Mouse (Mus musculus) limb, embryonic 13.5 days (tissue): ENCODE results near the gene Sh2d3c. TPM values are rescaled to one million over a fixed set of nuclear protein-coding genes. Genes with fewer than 3 reads are reported as not detected.

Experiments
- ATAC-seq: fragments of 200-750 bp; cut with Nextera tagmentation; 2 replicates; pipeline ENCODE4 v1.8.0; 2017; ENCODE audit warnings: low read depth, moderate number of reproducible peaks, moderate TSS enrichment; ENCODE audit not compliant: low FRiP score
- H3K27ac ChIP-seq: fragments of 300-500 bp; sonication (generic); 2 replicates; pipeline ENCODE4 v1.5.1; 2015; ENCODE audit warnings: inconsistent platforms, mild to moderate bottlenecking, moderate library complexity
- H3K27me3 ChIP-seq: fragments of 300-500 bp; sonication (generic); 2 replicates; pipeline ENCODE4 v1.6.1; 2015; ENCODE audit warnings: mild to moderate bottlenecking, inconsistent platforms
- H3K36me3 ChIP-seq: fragments of 300-500 bp; sonication (generic); 2 replicates; pipeline ENCODE4 v1.6.1; 2015; ENCODE audit warnings: inconsistent platforms, mild to moderate bottlenecking, moderate library complexity
- H3K4me1 ChIP-seq: fragments of 300-500 bp; sonication (generic); 2 replicates; pipeline ENCODE4 v1.6.1; 2015; ENCODE audit warnings: inconsistent platforms
- H3K4me2 ChIP-seq: fragments of 300-500 bp; sonication (generic); replicated peaks from 2 replicates; pipeline ENCODE4 v1.6.1; 2015; ENCODE audit warnings: inconsistent platforms, mild to moderate bottlenecking, moderate library complexity
- H3K4me3 ChIP-seq: fragments of 300-500 bp; sonication (generic); 2 replicates; pipeline ENCODE4 v1.5.1; 2015; ENCODE audit warnings: moderate library complexity, mild to moderate bottlenecking, inconsistent platforms
- H3K9ac ChIP-seq: fragments of 300-500 bp; sonication (generic); 2 replicates; pipeline ENCODE4 v1.6.1; 2015; ENCODE audit warnings: mild to moderate bottlenecking, inconsistent platforms
- H3K9me3 ChIP-seq: fragments of 300-500 bp; sonication (generic); 2 replicates; pipeline ENCODE4 v1.6.1; 2016; ENCODE audit warnings: inconsistent platforms
- WGBS: fragments of 180-500 bp; shearing (Covaris S2); methylation state at CpG from one replicate; pipeline ENCODE4 v1.1.7; 2015; 5-methylcytosine and 5-hydroxymethylcytosine counted together
- polyA plus RNA-seq: library from polyadenylated mRNA; unstranded; fragments of >200 nt; fragmentation: Nextera tagmentation; extraction: Ambion mirVana; gene quantifications from 2 replicates; pipeline ENCODE4 v1.2.1, GENCODE M21; 2015

Sh2d3c gene
- polyA plus RNA-seq, 1 experiment from 2014 or later: 22.9 TPM

DNA sequence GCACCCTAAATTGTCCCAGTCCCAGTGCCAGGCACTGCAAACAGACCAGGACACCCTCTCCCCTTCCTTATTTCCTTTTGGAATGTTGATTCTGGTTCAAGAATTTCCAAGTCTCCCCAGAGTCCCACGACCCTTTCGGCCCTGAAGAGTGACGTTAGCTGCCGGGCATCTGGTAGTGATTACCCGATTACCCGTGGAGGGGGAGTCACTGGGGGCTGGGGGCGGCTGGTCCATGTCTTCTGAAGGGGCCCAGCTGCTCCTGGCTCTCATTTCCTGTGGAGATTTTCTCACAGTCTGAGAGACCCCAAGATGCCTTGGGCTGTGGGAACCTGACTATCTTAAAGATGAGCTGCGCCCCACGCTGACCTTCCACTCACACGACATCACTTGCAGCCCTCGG is 10.0 kb downstream of the Sh2d3c start:
- Histone ChIP-seq H3K27me3 (no peaks in the 10 kb centered on the region), H3K27ac (peak overlapping the region; percentile 81), H3K9ac (peak overlapping the region; percentile 43; the same call in 1 of the 2 replicates), H3K9me3 (no peaks in the 10 kb centered on the region), H3K36me3 (no peaks in the 10 kb centered on the region), H3K4me2 (peak overlapping the region; percentile 53), H3K4me3 (peak overlapping the region; percentile 8; the same call in 1 of the 2 replicates), H3K4me1 (peaks cover 60% of the 10 kb centered on the region)
- peak; percentile 25; the same call in 1 of the 2 replicates for ATAC-seq
- WGBS: 6% methylated on average over 11 of the region's 11 CpGs

DNA sequence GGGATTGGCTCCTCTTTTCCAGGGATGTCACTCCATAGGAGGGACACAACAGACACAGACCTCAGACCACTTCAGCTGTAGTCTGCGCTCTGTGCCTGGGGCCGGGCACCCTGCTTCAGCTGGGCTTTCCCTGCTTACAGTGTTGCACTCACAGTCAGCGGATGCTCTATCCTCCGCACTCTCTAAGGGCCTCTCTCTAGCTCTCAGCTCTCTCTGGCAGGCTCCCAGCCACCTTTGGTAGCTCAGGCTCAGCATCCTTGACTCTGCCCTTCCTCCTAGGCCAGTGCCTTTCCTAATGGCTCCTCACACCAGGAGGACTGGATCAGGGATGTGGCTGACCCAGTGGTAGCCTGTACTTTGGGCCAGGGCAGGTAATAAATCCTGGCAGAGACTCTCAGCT is 11.1 kb downstream of the Sh2d3c start:
- peaks cover 60% of the 10 kb centered on the region for H3K4me1 ChIP-seq
- no peaks in the 10 kb centered on the region for H3K36me3 ChIP-seq
- H3K27me3 ChIP-seq: no peaks in the 10 kb centered on the region
- WGBS: 67% methylated on average over 4 of the region's 4 CpGs
- H3K27ac ChIP-seq: peak overlapping the region; percentile 63; the same call in 1 of the 2 replicates
- no peak for ATAC-seq
- peak overlapping the region; percentile 25; the same call in 1 of the 2 replicates for H3K9ac ChIP-seq
- no peak overlapping the region for H3K4me2 ChIP-seq
- no peak overlapping the region for H3K4me3 ChIP-seq
- no peaks in the 10 kb centered on the region for H3K9me3 ChIP-seq

- no peak overlapping the region for H3K4me3 ChIP-seq
- H3K9me3 ChIP-seq: no peaks in the 10 kb centered on the region
- no peak overlapping the region for H3K4me2 ChIP-seq
- no peaks in the 10 kb centered on the region for H3K36me3 ChIP-seq
- no peaks in the 10 kb centered on the region for H3K27me3 ChIP-seq
- H3K9ac ChIP-seq: no peak overlapping the region
- ATAC-seq: no peak
- peaks cover 57% of the 10 kb centered on the region for H3K4me1 ChIP-seq
- WGBS: 76% methylated on average over 6 of the region's 6 CpGs
- H3K27ac ChIP-seq: no peak overlapping the region
These were observed 11.8 kb downstream of the Sh2d3c start for GRCm38 (mm10) chr2:32732695-32733094.

- ATAC-seq: no peak
- WGBS: 37% methylated on average over 4 of the region's 4 CpGs
- Histone ChIP-seq H3K9me3 (no peaks in the 10 kb centered on the region), H3K9ac (no peak overlapping the region), H3K4me3 (no peak overlapping the region), H3K4me1 (peaks cover 46% of the 10 kb centered on the region), H3K27ac (peak overlapping the region; percentile 35; the same call in 1 of the 2 replicates), H3K36me3 (no peaks in the 10 kb centered on the region), H3K27me3 (peaks cover 3% of the 10 kb centered on the region), H3K4me2 (no peak overlapping the region)
These were observed 13.6 kb downstream of the Sh2d3c start for GRCm38 (mm10) chr2:32734480-32734879.

DNA sequence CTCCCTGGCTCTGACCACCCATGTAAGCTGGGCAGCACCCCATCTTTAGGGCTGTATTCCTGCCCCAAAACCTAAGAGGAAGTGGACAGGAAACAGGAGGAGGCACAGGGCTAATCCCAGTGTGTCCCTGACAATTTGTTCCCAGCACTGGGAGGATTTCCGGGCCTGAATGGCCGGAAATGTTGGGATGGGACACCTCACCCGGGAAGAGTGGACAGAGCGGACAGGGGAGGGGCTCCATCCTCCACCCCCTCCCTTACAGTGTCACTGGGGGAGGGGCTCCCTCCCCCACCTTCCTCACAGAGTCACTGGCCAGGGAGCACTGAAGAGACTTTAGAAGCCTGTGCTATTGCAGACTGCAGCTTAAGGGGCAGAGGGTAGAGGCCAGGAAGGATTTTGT is 14.1 kb downstream of the Sh2d3c start:
- Histone ChIP-seq H3K27ac (peak overlapping the region; percentile 35; the same call in 1 of the 2 replicates), H3K4me2 (no peak overlapping the region)

DNA sequence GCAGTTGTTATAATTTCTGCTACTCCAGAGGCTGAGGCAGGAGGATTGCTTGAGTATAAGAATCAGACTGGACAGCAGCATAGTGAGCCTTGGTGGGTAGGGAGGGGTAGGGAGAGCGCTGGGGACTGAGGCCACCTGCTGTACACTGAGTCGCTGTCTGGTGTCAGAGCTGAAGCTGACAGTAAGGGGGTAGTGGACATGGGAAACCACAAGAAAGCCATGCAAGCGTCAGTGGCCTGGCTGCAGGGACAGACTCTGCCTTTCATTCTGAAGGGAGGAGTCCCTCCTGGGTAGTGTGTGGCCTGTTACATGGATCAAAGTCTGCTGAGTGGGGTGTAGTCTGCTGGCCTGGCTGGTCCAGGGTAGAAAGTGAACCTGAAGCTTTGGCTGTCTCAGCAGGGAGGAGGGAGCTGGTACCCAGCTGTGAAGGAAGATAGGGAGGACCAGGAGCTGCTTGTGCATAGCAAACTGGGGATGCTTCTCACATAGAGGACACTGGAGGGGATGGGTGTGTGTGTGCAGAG is 15.5 kb downstream of the Sh2d3c start:
- Histone ChIP-seq H3K4me2 (no peak overlapping the region), H3K9ac (no peak overlapping the region), H3K9me3 (no peaks in the 10 kb centered on the region), H3K27ac (no peak overlapping the region), H3K4me1 (peaks cover 36% of the 10 kb centered on the region), H3K4me3 (no peak overlapping the region), H3K36me3 (no peaks in the 10 kb centered on the region), H3K27me3 (peaks cover 22% of the 10 kb centered on the region)
- no peak for ATAC-seq
- WGBS: 41% methylated on average over 3 of the region's 3 CpGs

More for the DNA sequence above, 14.1 kb downstream of the Sh2d3c start:
- H3K9ac ChIP-seq: no peak overlapping the region
- 48% methylated on average over 4 of the region's 4 CpGs for WGBS
- peaks cover 42% of the 10 kb centered on the region for H3K4me1 ChIP-seq
- no peak overlapping the region for H3K4me3 ChIP-seq
- H3K27me3 ChIP-seq: peaks cover 7% of the 10 kb centered on the region
- H3K36me3 ChIP-seq: no peaks in the 10 kb centered on the region
- ATAC-seq: no peak
- no peaks in the 10 kb centered on the region for H3K9me3 ChIP-seq

DNA sequence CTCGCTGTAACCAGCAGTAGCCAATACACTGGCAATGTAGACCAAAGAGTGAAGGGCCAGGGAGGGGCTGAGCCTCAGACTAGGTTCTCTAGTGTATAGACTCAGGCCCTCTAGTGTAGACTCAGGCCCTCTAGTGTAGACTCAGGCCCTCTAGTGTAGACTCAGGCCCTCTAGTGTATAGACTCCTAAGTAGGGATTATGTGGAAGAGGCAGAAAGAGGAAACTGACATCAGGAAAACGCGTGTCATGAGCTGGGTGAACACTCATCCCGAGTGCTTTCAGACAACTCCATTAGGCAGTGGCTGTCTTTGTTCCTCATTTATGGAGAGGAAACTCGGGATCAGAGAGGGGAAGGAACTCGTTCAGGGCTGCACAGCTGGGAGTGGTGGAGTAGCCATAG is 16.2 kb downstream of the Sh2d3c start:
- Histone ChIP-seq H3K4me2 (no peak overlapping the region), H3K4me1 (peaks cover 36% of the 10 kb centered on the region), H3K27me3 (peaks cover 28% of the 10 kb centered on the region), H3K9ac (0 out of 2 replicates have a peak overlapping the region, but pooled peaks have one; percentile 43), H3K36me3 (no peaks in the 10 kb centered on the region), H3K27ac (no peak overlapping the region), H3K9me3 (no peaks in the 10 kb centered on the region), H3K4me3 (no peak overlapping the region)
- no peak for ATAC-seq
- WGBS: 62% methylated on average over 6 of the region's 6 CpGs

- H3K27me3 ChIP-seq: peaks cover 50% of the 10 kb centered on the region
- H3K4me2 ChIP-seq: no peak overlapping the region
- H3K4me3 ChIP-seq: no peak overlapping the region
- peaks cover 25% of the 10 kb centered on the region for H3K4me1 ChIP-seq
- no peak for ATAC-seq
- no peak overlapping the region for H3K27ac ChIP-seq
- no peaks in the 10 kb centered on the region for H3K36me3 ChIP-seq
- H3K9ac ChIP-seq: no peak overlapping the region
- 74% methylated on average over 4 of the region's 4 CpGs for WGBS
- H3K9me3 ChIP-seq: no peaks in the 10 kb centered on the region
These were observed 18.5 kb downstream of the Sh2d3c start for GRCm38 (mm10) chr2:32739311-32739710.

DNA sequence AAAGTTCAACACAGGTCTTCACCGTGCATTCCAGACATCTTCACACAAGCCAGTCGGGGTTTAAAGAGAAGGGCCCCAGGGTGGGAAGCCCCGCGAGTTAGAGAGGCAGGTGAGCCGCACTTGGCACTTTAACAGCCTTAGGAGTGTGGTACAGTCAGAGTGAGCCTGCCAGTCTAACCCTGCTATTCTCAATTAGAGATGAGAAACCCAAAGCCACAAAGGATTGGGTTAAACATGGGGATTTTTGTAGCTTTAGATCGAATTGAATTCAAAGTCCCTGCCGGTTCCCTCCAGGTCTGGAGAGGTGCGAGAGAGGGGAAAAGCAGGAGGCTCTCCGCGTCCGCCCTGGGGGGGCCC is 20.0 kb downstream of the Sh2d3c start, which contains the start of gene 6330409D20Rik:
Gene 6330409D20Rik (minus strand): TSS at position 101 of the 357 bp plus-strand sequence.
- Histone ChIP-seq H3K9me3 (no peaks in the 10 kb centered on the region), H3K9ac (peak within 1 kb of the TSS; percentile 63), H3K27me3 (peaks cover 50% of the 10 kb centered on the region), H3K4me3 (peak within 1 kb of the TSS; percentile 57), H3K4me1 (peaks cover 20% of the 10 kb centered on the region), H3K4me2 (peak within 1 kb of the TSS; percentile 97), H3K36me3 (peaks cover 8% of the 10 kb centered on the region), H3K27ac (no peak within 1 kb of the TSS)
- ATAC-seq: no peak
- WGBS: 5% methylated on average over 11 of the region's 11 CpGs

GRCm38 (mm10) chr2:32741273-32742172 is 20.7 kb downstream of the Sh2d3c start:
- H3K4me1 ChIP-seq: peaks cover 20% of the 10 kb centered on the region
- 3% methylated on average over 45 of the region's 58 CpGs for WGBS
- no peaks in the 10 kb centered on the region for H3K9me3 ChIP-seq
- H3K9ac ChIP-seq: peak overlapping the region; percentile 63
- no peak overlapping the region for H3K27ac ChIP-seq
- H3K36me3 ChIP-seq: peaks cover 15% of the 10 kb centered on the region
- H3K4me2 ChIP-seq: peak overlapping the region; percentile 97
- H3K27me3 ChIP-seq: peaks cover 50% of the 10 kb centered on the region
- H3K4me3 ChIP-seq: peak overlapping the region; percentile 57
- ATAC-seq: peak; percentile 54

GRCm38 (mm10) chr2:32742173-32742531 is 21.3 kb downstream of the Sh2d3c start:
- H3K27ac ChIP-seq: no peak overlapping the region
- no peaks in the 10 kb centered on the region for H3K9me3 ChIP-seq
- peak overlapping the region; percentile 97 for H3K4me2 ChIP-seq
- peak; percentile 70; the same call in 1 of the 2 replicates for ATAC-seq
- peaks cover 21% of the 10 kb centered on the region for H3K36me3 ChIP-seq
- H3K27me3 ChIP-seq: peaks cover 50% of the 10 kb centered on the region
- H3K4me1 ChIP-seq: peaks cover 20% of the 10 kb centered on the region
- H3K9ac ChIP-seq: no peak overlapping the region
- WGBS: 1% methylated on average over 18 of the region's 18 CpGs
- peak overlapping the region; percentile 57 for H3K4me3 ChIP-seq

DNA sequence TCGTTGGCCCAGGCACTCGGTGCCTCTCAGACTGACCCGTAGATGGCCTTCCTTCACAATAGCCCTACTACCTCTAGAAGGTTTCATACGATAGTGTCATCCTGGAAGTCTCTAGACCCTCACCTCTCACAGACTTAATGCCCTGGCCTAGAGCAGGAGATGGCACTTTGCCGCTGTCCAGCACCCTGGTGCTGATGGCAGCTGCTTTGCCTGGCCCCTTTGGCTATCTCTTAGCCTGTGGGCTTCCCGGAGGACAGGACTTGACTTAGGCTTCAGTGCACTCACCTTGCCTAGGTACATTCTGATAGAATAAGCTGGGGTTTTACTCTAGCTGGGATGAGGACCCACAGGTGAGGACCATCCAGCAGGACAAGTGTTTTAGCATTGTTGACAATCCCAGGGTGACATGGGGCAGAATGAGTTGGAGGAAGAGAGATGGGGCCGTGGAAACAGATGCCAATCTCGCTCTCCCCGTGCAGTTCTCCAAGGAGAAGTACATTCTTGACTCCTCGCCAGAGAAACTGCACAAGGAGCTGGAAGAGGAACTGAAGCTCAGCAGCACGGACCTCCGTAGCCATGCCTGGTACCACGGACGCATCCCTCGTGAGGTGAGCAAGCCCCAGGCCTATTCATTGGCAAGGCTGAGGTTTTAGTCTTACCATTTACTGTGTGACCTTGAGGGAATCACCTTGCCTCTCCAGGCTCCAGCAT is 23.6 kb downstream of the Sh2d3c start:
- Histone ChIP-seq H3K4me3 (no peak overlapping the region), H3K27ac (no peak overlapping the region), H3K9ac (no peak overlapping the region), H3K4me1 (peaks cover 20% of the 10 kb centered on the region), H3K36me3 (peaks cover 33% of the 10 kb centered on the region), H3K9me3 (no peaks in the 10 kb centered on the region), H3K27me3 (peaks cover 47% of the 10 kb centered on the region), H3K4me2 (no peak overlapping the region)
- WGBS: 76% methylated on average over 15 of the region's 15 CpGs
- ATAC-seq: no peak
